Mouse (Mus musculus): Measurements from ENCODE around the gene Gfi1. TPM values are rescaled to one million over a fixed set of nuclear protein-coding genes. Genes with fewer than 3 reads are reported as not detected.

Gfi1 gene
- polyA plus RNA-seq, 1 experiment, result 0.73 TPM

- Histone ChIP-seq H3K4me1 (ENCODE audit: control insufficient read depth, insufficient read depth, low read length) (peaks cover 6% of the 10 kb centered on the region), H3K4me3 (replicated peaks; ENCODE audit: extremely low read depth, low read depth, low read length) (peak overlapping the region; percentile 55)
- WGBS, result 7% methylated on average over 46 of the region's 46 CpGs
- TF ChIP-seq POLR2A (IDR thresholded peaks at IDR 0.05; ENCODE audit: borderline replicate concordance, extremely low read depth, low read depth, low read length) (no peak), CTCF (IDR thresholded peaks at IDR 0.05; ENCODE audit: insufficient read depth, low read length) (no peak)
- peak; percentile 68 for DNase-seq
Measured at GRCm38 (mm10) chr5:107687592-107688498, 38.0 kb downstream of the Gfi1 start.

- TF ChIP-seq CTCF (IDR thresholded peaks at IDR 0.05; ENCODE audit: insufficient read depth, low read length) (no peak), POLR2A (IDR thresholded peaks at IDR 0.05; ENCODE audit: borderline replicate concordance, extremely low read depth, low read depth, low read length) (no peak)
- no peak for DNase-seq
- 95% methylated on average over 5 of the region's 5 CpGs for WGBS
- Histone ChIP-seq H3K4me3 (replicated peaks; ENCODE audit: extremely low read depth, low read depth, low read length) (no peak overlapping the region), H3K4me1 (ENCODE audit: control insufficient read depth, insufficient read depth, low read length) (peaks cover 6% of the 10 kb centered on the region)
Measured at GRCm38 (mm10) chr5:107687161-107687560, 38.7 kb downstream of the Gfi1 start.

- no peak overlapping the region for H3K4me3 ChIP-seq (replicated peaks; ENCODE audit: extremely low read depth, low read depth, low read length)
Measured at GRCm38 (mm10) chr5:107684380-107684779, 41.5 kb downstream of the Gfi1 start.

GRCm38 (mm10) chr5:107681300-107681699, 44.5 kb downstream of the Gfi1 start:
- H3K4me3 ChIP-seq (replicated peaks; ENCODE audit: extremely low read depth, low read depth, low read length), result no peak overlapping the region
- WGBS, result 76% methylated on average over 5 of the region's 5 CpGs
- no peaks in the 10 kb centered on the region for H3K4me1 ChIP-seq (ENCODE audit: control insufficient read depth, insufficient read depth, low read length)
- no peak for DNase-seq
- no peak for TF ChIP-seq POLR2A (IDR thresholded peaks at IDR 0.05; ENCODE audit: borderline replicate concordance, extremely low read depth, low read depth, low read length)
- TF ChIP-seq CTCF (IDR thresholded peaks at IDR 0.05; ENCODE audit: insufficient read depth, low read length), result no peak

More at GRCm38 (mm10) chr5:107684380-107684779, 41.5 kb downstream of the Gfi1 start:
- TF ChIP-seq POLR2A (IDR thresholded peaks at IDR 0.05; ENCODE audit: borderline replicate concordance, extremely low read depth, low read depth, low read length) (no peak), CTCF (IDR thresholded peaks at IDR 0.05; ENCODE audit: insufficient read depth, low read length) (no peak)
- H3K4me1 ChIP-seq (ENCODE audit: control insufficient read depth, insufficient read depth, low read length), result peaks cover 6% of the 10 kb centered on the region
- WGBS, result 65% methylated on average over 2 of the region's 2 CpGs
- DNase-seq, result no peak

DNA sequence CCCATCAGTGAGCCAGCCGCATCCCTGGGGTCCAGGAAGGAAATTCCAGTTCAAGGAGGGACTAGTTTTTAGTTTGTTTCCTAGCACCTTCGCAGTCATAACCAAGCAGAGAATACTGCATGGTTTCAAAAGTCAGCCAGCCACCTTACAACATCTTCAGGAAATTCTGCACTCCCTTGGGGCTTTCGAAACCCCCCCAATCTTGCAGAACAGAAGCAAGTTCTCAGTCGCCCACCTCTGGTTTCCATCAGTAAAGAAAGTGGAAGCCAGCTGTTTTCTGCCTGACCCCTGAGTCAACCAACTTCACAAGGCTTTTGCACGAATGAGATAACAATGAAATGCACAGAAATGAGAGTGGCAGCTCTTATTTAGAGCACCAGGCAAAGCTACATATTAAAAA, 47.4 kb downstream of the Gfi1 start:
- TF ChIP-seq CTCF (IDR thresholded peaks at IDR 0.05; ENCODE audit: insufficient read depth, low read length) (no peak), POLR2A (IDR thresholded peaks at IDR 0.05; ENCODE audit: borderline replicate concordance, extremely low read depth, low read depth, low read length) (no peak)
- Histone ChIP-seq H3K4me1 (ENCODE audit: control insufficient read depth, insufficient read depth, low read length) (no peaks in the 10 kb centered on the region), H3K4me3 (replicated peaks; ENCODE audit: extremely low read depth, low read depth, low read length) (no peak overlapping the region)
- no peak for DNase-seq
- WGBS, result 55% methylated on average over 5 of the region's 5 CpGs

Other genes with a start within 250 kb of the Gfi1 start
- 0.06 TPM in 1 of 2 replicates, not detected in the other for gene Gm42669, start 218.4 kb downstream of the Gfi1 start, polyA plus RNA-seq (2012; rRNA removed)
- gene 1700028K03Rik, start 191.3 kb downstream of the Gfi1 start, polyA plus RNA-seq (2012; rRNA removed), result not detected in 2 replicates
- 1.5 and 2.5 TPM in 2 replicates for gene Rpap2, start 128.7 kb downstream of the Gfi1 start, polyA plus RNA-seq (2012; rRNA removed)
- gene Glmn, start 128.1 kb downstream of the Gfi1 start, polyA plus RNA-seq (2012; rRNA removed), result 0.80 and 0.85 TPM in 2 replicates
- gene Ube2d2b, start 104.1 kb upstream of the Gfi1 start, polyA plus RNA-seq (2012; rRNA removed), result not detected in 2 replicates
- gene Evi5, start 149.1 kb upstream of the Gfi1 start, polyA plus RNA-seq (2012; rRNA removed), result 16.5 and 18.2 TPM in 2 replicates
- gene Rpl5, start 174.5 kb upstream of the Gfi1 start, polyA plus RNA-seq (2012; rRNA removed), result 17.2 and 18.8 TPM in 2 replicates